Mouse (Mus musculus) midbrain, embryonic 15.5 days (tissue): ENCODE results near the gene Tex44. TPM values are rescaled to one million over a fixed set of nuclear protein-coding genes. Genes with fewer than 3 reads are reported as not detected.

Experiments used
- ATAC-seq: fragments of 200-750 bp; cut with Nextera tagmentation; replicated peaks from 2 replicates; pipeline ENCODE4 v1.8.0; 2017; ENCODE audit warnings: moderate TSS enrichment
- H3K27ac ChIP-seq: fragments of 300-500 bp; sonication (generic); 2 replicates; pipeline ENCODE4 v1.5.1; 2015; ENCODE audit warnings: mild to moderate bottlenecking, inconsistent platforms
- H3K27me3 ChIP-seq: fragments of 300-500 bp; sonication (generic); replicated peaks from 2 replicates; pipeline ENCODE4 v1.6.1; 2015; ENCODE audit warnings: inconsistent platforms
- H3K36me3 ChIP-seq: fragments of 300-500 bp; sonication (generic); replicated peaks from 2 replicates; pipeline ENCODE4 v1.6.1; 2015; ENCODE audit warnings: inconsistent platforms
- H3K4me1 ChIP-seq: fragments of 300-500 bp; sonication (generic); 2 replicates; pipeline ENCODE4 v1.6.1; 2015; ENCODE audit warnings: inconsistent platforms
- H3K4me2 ChIP-seq: fragments of 300-500 bp; sonication (generic); 2 replicates; pipeline ENCODE4 v1.6.1; 2015; ENCODE audit warnings: inconsistent platforms, mild to moderate bottlenecking, moderate library complexity
- H3K4me3 ChIP-seq: fragments of 300-500 bp; sonication (generic); 2 replicates; pipeline ENCODE4 v1.5.1; 2015; ENCODE audit warnings: mild to moderate bottlenecking, inconsistent platforms
- H3K9ac ChIP-seq: fragments of 300-500 bp; sonication (generic); 2 replicates; pipeline ENCODE4 v1.6.1; 2015; ENCODE audit warnings: mild to moderate bottlenecking, inconsistent platforms
- H3K9me3 ChIP-seq: fragments of 300-500 bp; sonication (generic); 2 replicates; pipeline ENCODE4 v1.6.1; 2016; ENCODE audit warnings: inconsistent platforms
- WGBS: fragments of 180-500 bp; shearing (Covaris S2); methylation state at CpG from one replicate; pipeline ENCODE4 v1.1.7; 2015; ENCODE audit warnings: mixed read lengths; 5-methylcytosine and 5-hydroxymethylcytosine counted together
- polyA plus RNA-seq: library from polyadenylated mRNA; unstranded; fragments of >200 nt; fragmentation: Nextera tagmentation; extraction: Ambion mirVana; gene quantifications from 2 replicates; pipeline ENCODE4 v1.2.1, GENCODE M21; 2015

Tex44 gene
- polyA plus RNA-seq, 1 experiment from 2014 or later = not detected

DNA sequence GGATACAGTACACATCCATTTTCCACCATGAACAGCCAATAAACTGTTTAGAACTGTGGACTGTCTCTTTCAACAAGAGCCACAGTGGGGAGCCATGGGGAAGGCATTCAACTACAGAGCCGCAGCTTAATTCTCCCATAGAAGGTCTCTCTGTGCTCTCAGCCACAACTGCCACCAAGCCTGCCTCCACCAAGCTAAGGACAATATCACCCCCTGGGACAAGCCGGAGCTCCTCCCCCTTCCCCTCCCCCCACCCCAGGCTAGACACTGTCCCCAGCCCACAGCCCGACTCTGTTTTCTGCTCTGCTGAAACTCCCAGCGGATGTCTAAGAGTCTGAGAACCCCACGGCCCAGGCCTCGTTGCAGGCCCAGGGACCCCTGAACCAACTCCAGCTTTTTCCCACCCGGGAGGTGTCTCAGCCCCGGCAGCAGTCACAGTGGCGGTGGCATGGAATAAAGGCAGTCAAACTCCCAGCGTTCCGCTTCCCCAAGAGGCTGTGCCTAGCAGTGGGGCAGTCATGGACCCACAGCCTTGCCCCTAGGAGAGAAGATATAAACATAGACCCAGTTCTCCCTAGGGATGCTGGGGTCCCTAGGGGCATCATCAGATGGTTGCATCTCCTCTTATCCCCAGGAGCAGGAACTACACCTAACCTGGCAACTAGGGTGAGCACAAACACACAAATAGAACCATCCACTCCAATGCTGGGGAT is 1.1 kb upstream of the Tex44 start:
- WGBS = 11% methylated on average over 11 of the region's 11 CpGs
- no peak overlapping the region for H3K4me3 ChIP-seq
- H3K4me2 ChIP-seq = no peak overlapping the region
- H3K27me3 ChIP-seq = no peaks in the 10 kb centered on the region
- no peaks in the 10 kb centered on the region for H3K9me3 ChIP-seq
- ATAC-seq = peak; percentile 41; the same call in 1 of the 2 replicates
- peak overlapping the region; percentile 73 for H3K27ac ChIP-seq
- H3K9ac ChIP-seq = no peak overlapping the region
- peaks cover 14% of the 10 kb centered on the region for H3K4me1 ChIP-seq
- no peaks in the 10 kb centered on the region for H3K36me3 ChIP-seq

DNA sequence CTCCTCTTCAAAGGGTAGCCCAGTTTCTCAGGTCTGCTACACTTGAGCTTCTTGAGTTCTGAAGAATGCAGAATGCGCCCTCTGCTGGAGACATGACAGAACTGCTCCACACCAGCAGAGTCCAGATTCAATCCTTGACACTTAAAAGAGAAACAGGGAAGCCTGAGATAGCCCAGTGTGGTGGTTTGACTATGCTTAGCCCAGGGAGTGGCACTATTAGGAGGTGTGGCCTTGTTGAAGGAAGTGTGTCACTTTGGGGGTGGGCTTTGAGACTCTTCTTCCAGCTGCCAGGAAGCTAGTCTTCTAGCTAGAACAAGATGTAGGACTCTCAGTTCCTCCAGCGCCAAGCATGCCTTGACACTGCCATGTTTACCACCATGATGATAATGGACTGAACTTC is 3.9 kb downstream of the Tex44 start:
- Histone ChIP-seq H3K4me1 (peaks cover 18% of the 10 kb centered on the region), H3K4me3 (no peak overlapping the region), H3K27me3 (no peaks in the 10 kb centered on the region), H3K9ac (no peak overlapping the region), H3K9me3 (no peaks in the 10 kb centered on the region), H3K36me3 (no peaks in the 10 kb centered on the region), H3K4me2 (no peak overlapping the region), H3K27ac (no peak overlapping the region)
- whole genome bisulfite sequencing = 41% methylated on average over 2 of the region's 2 CpGs
- ATAC-seq = no peak

DNA sequence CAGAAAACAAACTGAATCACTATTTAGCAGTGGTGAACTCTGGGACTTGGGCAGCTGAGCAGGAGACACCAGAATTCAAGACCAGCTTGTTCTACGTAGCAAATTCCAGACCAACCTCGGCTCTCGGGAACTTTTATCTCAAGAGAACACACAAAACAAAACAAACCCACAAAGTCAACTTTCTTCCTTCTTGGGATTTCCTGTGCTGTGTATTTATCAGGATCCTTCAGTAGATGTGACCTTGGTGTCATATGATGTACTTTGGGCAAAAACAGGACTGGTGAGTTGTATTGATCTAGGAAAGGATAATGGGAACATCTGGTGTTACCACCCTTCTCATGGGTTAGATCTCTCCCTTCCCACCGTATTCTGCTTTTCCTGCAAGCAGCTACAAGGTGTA is 6.6 kb downstream of the Tex44 start:
- Histone ChIP-seq H3K4me1 (peaks cover 30% of the 10 kb centered on the region), H3K27ac (peak overlapping the region; percentile 99; the same call in 1 of the 2 replicates), H3K9me3 (no peaks in the 10 kb centered on the region), H3K36me3 (no peaks in the 10 kb centered on the region), H3K4me2 (no peak overlapping the region), H3K4me3 (no peak overlapping the region), H3K27me3 (no peaks in the 10 kb centered on the region), H3K9ac (no peak overlapping the region)
- ATAC-seq = no peak
- WGBS = 82% methylated on average over 4 of the region's 4 CpGs

DNA sequence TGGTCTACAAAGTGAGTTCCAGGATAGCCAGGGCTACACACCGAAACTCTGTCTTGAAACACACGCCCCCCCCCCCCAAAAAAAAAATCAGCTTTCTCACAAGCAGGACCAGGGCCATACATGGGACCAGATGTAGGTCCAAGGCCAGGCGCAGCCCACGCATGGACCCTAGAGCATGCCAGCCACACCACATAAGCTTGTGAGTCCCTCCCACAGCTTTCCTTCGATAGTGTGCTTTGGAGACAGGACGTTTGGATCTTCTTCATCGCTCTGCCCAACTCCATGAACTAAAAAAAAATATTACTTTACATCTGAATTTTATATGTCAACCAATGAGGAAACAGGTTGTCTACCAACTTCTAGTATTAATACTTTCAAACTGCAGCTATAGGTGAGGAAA is 7.2 kb downstream of the Tex44 start:
- Histone ChIP-seq H3K9me3 (no peaks in the 10 kb centered on the region), H3K4me1 (peaks cover 30% of the 10 kb centered on the region), H3K36me3 (no peaks in the 10 kb centered on the region), H3K27ac (peak overlapping the region; percentile 99), H3K4me2 (0 out of 2 replicates have a peak overlapping the region, but pooled peaks have one; percentile 91), H3K27me3 (no peaks in the 10 kb centered on the region), H3K9ac (no peak overlapping the region; the same call in 1 of the 2 replicates), H3K4me3 (no peak overlapping the region)
- 82% methylated on average over 7 of the region's 7 CpGs for WGBS
- no peak for ATAC-seq

DNA sequence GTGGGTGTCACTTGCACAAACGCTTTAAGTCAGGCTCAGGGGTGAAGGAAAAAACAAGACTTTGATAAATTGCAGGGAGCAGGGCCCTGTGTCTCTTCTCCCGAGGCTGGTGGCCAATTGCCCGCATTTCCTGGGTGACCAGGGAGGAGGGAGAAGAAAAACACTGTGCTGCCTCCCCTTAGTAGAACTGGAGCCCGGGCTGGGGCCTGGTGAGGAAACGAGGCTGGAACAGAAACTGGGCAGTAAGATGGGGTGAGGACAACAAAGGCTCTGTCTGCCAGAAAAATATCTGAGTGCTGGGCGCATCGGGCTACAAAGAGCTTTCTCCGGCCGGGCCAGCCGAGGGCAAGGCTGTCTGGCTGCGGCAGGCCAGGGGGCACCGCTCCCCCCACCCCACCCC is 7.9 kb downstream of the Tex44 start:
- Histone ChIP-seq H3K27ac (peak overlapping the region; percentile 99), H3K36me3 (no peaks in the 10 kb centered on the region), H3K27me3 (no peaks in the 10 kb centered on the region), H3K9ac (peak overlapping the region; percentile 80), H3K9me3 (no peaks in the 10 kb centered on the region), H3K4me2 (peak overlapping the region; percentile 91), H3K4me3 (peak overlapping the region; percentile 49), H3K4me1 (peaks cover 30% of the 10 kb centered on the region)
- WGBS = under 1% methylated on average over 12 of the region's 12 CpGs
- ATAC-seq = peak; percentile 57

DNA sequence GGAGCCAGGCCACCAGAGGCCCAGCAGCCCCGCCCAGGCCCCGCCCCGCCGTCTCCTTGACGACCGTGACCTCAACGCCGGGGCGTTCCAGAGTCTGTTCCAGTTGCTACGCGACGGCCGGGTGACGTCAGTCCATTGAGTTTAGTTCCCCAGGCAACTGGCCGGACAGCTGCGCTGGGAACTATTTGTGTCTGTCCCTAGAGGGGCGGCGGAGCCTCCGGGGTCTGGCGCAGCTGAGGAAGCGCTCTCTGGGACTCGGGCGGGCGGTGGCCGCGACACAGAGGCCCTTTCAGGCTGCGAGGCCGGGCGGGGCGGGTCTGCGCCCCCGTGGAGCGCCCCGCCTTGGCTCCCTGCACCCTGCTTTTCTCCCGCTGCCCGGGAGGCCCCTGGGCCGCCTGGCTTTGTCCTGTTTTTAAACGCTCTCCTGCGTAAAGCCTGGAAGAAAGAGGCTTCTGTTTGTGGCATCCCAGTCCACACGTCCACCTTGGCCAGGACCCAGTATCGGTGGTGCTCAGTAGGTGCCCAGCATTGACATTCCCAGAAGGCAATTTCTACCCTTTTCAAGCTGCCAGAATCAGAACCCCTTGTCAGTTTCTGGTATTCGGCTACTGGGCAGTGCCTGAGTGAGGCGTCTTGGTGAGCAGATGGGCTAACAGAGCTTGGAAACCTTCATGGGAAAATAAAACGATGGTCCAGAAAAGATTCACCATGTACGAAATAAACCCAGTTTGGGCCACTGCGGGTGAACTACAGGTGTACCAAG is 8.5 kb downstream of the Tex44 start:
- Histone ChIP-seq H3K27me3 (no peaks in the 10 kb centered on the region), H3K4me1 (peaks cover 36% of the 10 kb centered on the region), H3K27ac (peak overlapping the region; percentile 99), H3K4me2 (peak overlapping the region; percentile 91), H3K9ac (peak overlapping the region; percentile 80), H3K36me3 (no peaks in the 10 kb centered on the region), H3K4me3 (peak overlapping the region; percentile 49), H3K9me3 (no peaks in the 10 kb centered on the region)
- peak; percentile 91 for ATAC-seq
- WGBS = 2% methylated on average over 46 of the region's 46 CpGs

DNA sequence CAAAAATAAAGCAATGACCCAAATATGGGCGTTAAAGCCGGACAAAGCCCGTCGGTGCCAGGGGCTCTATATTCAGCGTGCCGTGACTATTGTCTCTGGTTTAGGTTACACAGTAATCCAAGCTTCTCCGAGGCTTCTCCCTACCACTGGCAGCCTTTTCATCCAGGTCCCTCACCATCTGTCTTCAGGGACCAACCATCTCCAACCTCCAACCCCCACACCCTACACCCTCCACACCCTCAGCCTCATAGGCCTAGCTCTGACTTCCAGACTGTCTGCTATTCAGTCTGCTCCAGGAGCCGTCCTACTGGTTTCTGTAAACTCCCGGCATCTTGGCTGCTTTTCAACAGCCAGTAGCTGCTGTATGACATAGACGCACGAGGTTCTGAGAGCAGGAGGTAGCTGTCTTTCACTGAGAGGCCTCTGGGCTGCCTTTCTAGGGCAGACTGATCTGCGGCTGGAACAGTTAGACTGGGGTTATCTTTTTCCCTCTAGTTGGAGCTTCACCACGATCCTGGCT is 9.2 kb downstream of the Tex44 start:
- no peaks in the 10 kb centered on the region for H3K9me3 ChIP-seq
- no peaks in the 10 kb centered on the region for H3K27me3 ChIP-seq
- H3K4me3 ChIP-seq = no peak overlapping the region
- 5% methylated on average over 13 of the region's 13 CpGs for WGBS
- H3K4me1 ChIP-seq = peaks cover 43% of the 10 kb centered on the region
- no peak overlapping the region for H3K9ac ChIP-seq
- no peaks in the 10 kb centered on the region for H3K36me3 ChIP-seq
- peak overlapping the region; percentile 91 for H3K4me2 ChIP-seq
- H3K27ac ChIP-seq = peak overlapping the region; percentile 99
- peak; percentile 17 for ATAC-seq

DNA sequence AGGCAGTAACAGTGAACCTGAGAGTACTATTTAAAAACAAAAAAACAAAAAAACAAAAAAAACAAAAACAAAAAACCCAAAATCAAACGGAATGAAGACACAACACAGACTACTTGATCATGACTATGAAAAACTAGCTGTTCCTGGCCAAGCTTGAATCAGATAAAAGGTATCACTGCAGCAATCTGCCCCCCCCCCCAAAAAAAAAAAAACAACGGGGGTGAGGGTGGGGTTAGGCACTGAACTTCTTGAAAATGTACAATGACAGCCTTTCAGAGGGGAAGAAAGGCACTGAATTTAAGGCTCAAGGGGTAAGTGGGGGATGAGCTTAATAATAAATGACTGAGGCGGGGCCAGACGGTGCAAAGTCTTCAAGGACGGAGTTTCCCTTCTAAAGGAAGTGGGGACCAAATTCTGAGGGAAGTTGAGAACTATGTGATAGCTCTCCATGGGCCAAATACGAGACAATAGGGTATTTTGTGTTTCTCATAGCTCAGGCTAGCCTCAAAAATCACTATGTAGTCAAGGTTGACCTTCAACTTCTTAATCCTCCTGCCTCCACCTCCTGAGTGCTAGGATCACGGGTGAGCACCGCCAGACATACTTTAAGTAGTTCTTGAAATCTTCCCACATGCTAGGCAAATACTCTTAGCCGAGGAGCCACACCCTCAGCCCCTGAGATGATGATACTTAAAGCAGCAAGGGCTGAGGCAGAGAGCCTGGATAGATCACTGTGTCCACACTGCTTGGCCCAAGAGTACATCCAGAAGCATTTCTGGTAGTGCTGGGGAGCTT is 11.3 kb downstream of the Tex44 start:
- Histone ChIP-seq H3K4me3 (no peak overlapping the region), H3K27me3 (no peaks in the 10 kb centered on the region), H3K36me3 (no peaks in the 10 kb centered on the region), H3K27ac (no peak overlapping the region), H3K4me1 (peaks cover 59% of the 10 kb centered on the region), H3K9ac (no peak overlapping the region), H3K9me3 (no peaks in the 10 kb centered on the region), H3K4me2 (no peak overlapping the region)
- ATAC-seq = no peak
- 67% methylated on average over 9 of the region's 9 CpGs for WGBS

DNA sequence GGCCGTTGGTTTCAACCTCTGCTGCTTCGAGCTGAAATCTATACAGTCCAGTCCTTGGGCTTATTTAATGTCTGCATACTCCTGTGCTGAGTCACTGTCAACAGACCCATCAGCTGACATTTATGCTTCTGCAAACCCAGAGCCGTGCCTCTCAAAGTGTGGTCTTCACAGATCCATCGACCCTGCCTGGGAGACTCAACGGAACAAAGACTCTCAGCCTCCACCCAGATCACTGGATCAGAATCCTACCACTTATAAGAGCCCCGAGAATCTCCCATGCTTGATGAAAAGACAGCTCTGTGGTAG is 11.8 kb downstream of the Tex44 start:
- Histone ChIP-seq H3K36me3 (no peaks in the 10 kb centered on the region), H3K4me3 (no peak overlapping the region), H3K9ac (no peak overlapping the region), H3K27me3 (no peaks in the 10 kb centered on the region), H3K4me2 (no peak overlapping the region), H3K9me3 (no peaks in the 10 kb centered on the region), H3K4me1 (peaks cover 63% of the 10 kb centered on the region), H3K27ac (no peak overlapping the region)
- WGBS = 74% methylated on average over 6 of the region's 6 CpGs
- ATAC-seq = no peak

DNA sequence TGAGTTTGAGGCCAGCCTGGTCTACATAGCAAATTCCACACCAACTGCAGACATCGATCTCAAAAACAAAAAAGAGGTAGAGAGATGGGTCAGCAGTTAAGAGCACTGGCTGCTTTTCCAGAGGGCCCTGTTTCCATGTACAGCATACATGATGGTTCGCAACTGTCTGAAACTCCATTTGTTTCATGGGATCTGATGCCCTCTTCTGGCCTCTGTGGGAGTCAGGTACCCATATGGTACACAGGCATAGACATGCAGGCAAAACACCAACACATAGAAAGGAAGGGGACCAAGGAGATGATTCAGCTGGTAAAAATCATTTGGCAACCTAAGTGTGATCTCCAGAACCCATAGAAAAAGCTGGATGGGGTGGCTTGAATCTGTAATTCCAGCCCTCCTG is 12.4 kb downstream of the Tex44 start:
- Histone ChIP-seq H3K4me2 (no peak overlapping the region), H3K9ac (no peak overlapping the region), H3K27ac (no peak overlapping the region), H3K9me3 (no peaks in the 10 kb centered on the region), H3K4me1 (peaks cover 65% of the 10 kb centered on the region), H3K27me3 (no peaks in the 10 kb centered on the region), H3K4me3 (no peak overlapping the region), H3K36me3 (no peaks in the 10 kb centered on the region)
- 70% methylated on average over 2 of the region's 2 CpGs for WGBS
- ATAC-seq = no peak

DNA sequence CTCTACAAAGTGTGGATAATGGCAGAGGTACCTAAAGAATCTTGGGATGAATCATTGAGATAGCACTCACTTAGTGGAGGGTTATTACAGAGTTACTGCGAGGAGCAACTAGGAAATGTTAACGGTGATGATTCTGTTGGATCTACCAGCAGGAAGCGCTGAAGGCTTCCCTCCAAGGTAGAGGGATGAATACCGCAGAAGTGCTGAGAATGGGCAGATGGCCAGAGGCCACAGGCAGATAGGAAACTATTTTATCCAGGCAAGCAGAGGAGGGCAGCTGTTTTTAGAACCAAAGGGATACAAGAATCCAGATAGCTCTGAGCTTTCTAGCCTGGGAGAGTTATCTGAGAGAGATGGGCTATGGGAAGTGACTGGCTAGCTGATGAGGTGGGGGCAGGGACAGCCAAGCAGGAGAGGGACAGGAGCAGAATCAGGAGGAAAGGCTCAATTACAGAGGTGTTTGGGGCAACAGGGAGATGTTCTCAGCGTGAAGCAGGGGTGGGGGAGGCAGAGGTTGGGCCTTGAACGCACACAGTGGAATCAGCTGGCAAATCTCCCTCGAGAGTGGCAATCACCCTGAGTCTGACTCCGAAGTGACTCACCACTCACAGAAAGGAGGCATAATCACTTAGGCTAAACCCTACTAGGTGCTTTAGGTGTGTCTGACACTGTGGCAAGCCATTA is 13.5 kb downstream of the Tex44 start:
- peak overlapping the region; percentile 98 for H3K27ac ChIP-seq
- H3K9me3 ChIP-seq = no peaks in the 10 kb centered on the region
- H3K9ac ChIP-seq = no peak overlapping the region
- WGBS = 26% methylated on average over 8 of the region's 8 CpGs
- no peaks in the 10 kb centered on the region for H3K36me3 ChIP-seq
- no peaks in the 10 kb centered on the region for H3K27me3 ChIP-seq
- ATAC-seq = no peak
- peaks cover 62% of the 10 kb centered on the region for H3K4me1 ChIP-seq
- no peak overlapping the region for H3K4me3 ChIP-seq
- H3K4me2 ChIP-seq = peak overlapping the region; percentile 92; the same call in 1 of the 2 replicates
